Mouse (Mus musculus): ENCODE data around the gene Psap. TPM values are rescaled to one million over a fixed set of nuclear protein-coding genes. Genes with fewer than 3 reads are reported as not detected.

The Psap gene
- polyA plus RNA-seq, 1 experiment from 2014 or later, result 16,354 TPM

DNA sequence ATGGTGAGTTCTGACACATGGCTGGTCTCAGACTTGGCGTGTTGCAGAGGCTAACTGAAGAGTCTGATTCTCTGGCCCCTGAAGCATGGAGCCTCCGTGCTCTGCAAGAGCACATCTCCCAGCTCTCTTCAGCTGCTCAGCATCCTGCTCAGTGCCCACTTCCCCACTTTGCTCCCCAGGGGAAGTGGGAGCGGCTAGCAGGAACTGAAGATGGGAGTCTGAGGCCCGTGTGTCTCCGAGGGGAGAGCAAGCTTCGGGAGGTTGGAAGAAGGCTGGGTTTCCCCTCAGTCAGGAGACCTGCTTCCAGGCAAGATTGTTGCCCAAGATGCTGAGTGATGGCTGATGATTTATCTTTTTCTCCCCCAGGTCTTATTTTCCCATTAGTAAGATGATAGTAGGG, 4.0 kb upstream of the Psap start:
- H3K4me3 ChIP-seq (ENCODE audit: inconsistent target), result no peak overlapping the region; the same call in 1 of the 2 replicates
- no peaks in the 10 kb centered on the region for H3K36me3 ChIP-seq (ENCODE audit: inconsistent target)
- peaks cover 77% of the 10 kb centered on the region for H3K79me2 ChIP-seq (ENCODE audit: inconsistent target)
- 7% methylated on average over 5 of the region's 6 CpGs for WGBS (ENCODE audit: missing documents)
- peak overlapping the region; percentile 100 for H3K27ac ChIP-seq

DNA sequence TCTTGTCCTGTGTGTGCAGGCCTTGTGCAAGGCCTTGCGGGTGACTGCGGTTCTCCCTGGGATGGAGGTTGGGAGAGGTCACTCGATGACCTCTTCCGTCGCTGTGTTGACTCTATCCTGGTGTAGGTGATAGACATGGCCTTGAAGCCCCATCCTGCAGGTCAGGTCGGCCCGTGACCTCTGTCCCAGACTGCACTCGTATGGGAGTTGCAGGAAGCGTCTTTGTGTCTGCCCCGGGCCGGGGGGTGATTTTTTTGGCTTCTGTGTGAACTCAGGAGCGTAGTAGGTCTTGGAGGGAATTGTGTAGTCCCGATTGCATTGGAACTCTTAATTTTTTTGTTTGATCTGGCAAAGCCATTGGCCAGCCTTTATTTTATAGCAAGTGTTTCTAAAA, 576 bp downstream of the Psap start:
- Histone ChIP-seq H3K4me3 (ENCODE audit: inconsistent target) (peak overlapping the region; percentile 93), H3K36me3 (ENCODE audit: inconsistent target) (no peaks in the 10 kb centered on the region), H3K79me2 (ENCODE audit: inconsistent target) (peaks cover 90% of the 10 kb centered on the region), H3K27ac (peak overlapping the region; percentile 100)
- 1% methylated on average over 13 of the region's 13 CpGs for WGBS (ENCODE audit: missing documents)

DNA sequence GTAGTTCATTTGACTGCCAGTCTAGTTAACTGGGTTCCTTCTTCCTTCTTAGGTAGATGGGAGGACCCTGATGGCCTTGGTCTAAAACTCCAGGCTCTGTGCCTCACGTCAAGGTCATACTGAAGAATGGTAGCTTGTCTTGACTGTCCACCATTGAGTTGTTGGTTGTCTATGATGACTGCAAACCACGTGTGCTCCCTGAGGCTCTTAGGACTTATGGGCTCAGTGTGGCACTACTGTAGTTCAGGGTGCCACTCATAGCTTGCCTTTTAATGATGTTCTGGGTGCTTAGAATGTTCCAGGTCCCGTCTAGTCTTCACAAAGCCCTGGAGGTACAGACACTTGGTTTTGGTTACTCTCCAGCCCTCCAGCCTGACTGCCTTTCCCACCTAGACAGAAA, 1.4 kb downstream of the Psap start:
- no peaks in the 10 kb centered on the region for H3K36me3 ChIP-seq (ENCODE audit: inconsistent target)
- H3K79me2 ChIP-seq (ENCODE audit: inconsistent target), result peaks cover 96% of the 10 kb centered on the region
- peak overlapping the region; percentile 93 for H3K4me3 ChIP-seq (ENCODE audit: inconsistent target)
- H3K27ac ChIP-seq, result peak overlapping the region; percentile 100
- 55% methylated on average over 3 of the region's 3 CpGs for WGBS (ENCODE audit: missing documents)

DNA sequence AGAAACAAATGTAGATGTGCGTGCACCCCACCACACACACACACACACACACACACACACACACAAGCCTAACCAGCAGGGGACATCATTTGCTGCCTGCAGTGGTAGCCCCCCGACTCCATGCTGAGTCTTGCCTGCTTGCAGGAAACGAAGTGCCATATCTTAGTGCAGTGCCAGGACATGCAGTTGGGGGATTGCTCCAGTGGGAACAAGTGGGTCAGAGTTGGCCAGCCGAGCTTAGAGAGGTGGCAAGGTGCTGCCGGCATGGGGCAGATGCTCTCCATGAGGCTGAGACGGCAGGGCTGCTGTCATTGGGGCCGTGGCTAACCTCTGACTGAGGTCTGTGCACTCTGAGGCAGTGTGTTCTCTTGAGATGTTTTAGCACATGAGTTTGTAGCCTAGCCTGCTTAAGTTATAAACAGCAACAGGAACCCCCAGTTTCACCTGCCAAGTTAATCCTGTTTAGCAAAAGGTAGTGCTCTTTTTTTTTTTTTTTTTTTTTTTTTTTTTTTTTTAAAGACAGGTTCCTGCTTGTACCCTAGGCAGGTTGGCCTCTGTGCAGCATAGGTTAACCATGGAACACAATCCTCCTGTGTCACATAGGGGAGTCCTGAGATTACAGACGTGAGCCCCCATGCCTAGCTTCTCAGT, 2.0 kb downstream of the Psap start:
- H3K27ac ChIP-seq, result peak overlapping the region; percentile 100

DNA sequence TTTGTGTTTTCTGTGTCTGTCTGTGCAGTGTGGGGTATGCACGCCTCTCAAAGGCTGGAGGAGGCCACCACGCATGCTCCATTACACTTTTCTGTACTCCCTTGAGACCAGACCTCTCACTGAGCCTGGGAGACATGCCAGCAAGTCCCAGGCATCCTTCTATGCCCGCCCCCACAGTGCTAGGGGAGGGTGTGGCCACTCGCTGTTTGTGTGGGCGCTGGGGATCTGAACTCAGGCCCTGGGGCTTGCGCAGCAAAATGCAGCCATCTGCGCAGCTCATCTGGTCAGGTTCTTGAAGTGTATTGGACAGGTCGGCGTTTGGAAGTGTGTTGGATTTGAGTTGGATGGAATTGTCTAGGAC, 2.5 kb downstream of the Psap start:
- H3K27ac ChIP-seq, result peak overlapping the region; percentile 100
- 63% methylated on average over 9 of the region's 9 CpGs for WGBS (ENCODE audit: missing documents)
- H3K79me2 ChIP-seq (ENCODE audit: inconsistent target), result peaks cover 99% of the 10 kb centered on the region
- no peaks in the 10 kb centered on the region for H3K36me3 ChIP-seq (ENCODE audit: inconsistent target)
- H3K4me3 ChIP-seq (ENCODE audit: inconsistent target), result peak overlapping the region; percentile 93

More for the DNA sequence above, 2.0 kb downstream of the Psap start:
- 56% methylated on average over 7 of the region's 8 CpGs for WGBS (ENCODE audit: missing documents)
- peaks cover 99% of the 10 kb centered on the region for H3K79me2 ChIP-seq (ENCODE audit: inconsistent target)
- H3K4me3 ChIP-seq (ENCODE audit: inconsistent target), result peak overlapping the region; percentile 93
- no peaks in the 10 kb centered on the region for H3K36me3 ChIP-seq (ENCODE audit: inconsistent target)

DNA sequence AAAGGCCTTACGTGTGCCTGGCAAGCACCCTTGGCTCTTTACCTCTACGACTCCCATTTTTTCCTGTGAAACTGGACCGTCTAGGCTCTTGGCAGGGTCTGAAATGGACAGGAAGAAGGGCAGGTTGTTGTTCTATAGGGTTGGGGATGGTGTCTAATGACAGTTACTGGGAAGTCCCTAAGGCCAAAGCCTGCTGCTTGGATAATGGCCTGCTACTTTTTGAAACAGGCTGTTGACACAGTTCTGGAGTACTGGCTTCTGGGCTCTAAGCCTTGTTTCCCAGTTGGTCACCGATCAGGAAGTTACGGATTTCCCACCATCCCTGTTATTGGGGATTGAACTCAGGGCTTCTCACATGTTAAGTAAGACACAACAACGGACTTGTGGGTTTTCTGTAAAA, 2.9 kb downstream of the Psap start:
- H3K79me2 ChIP-seq (ENCODE audit: inconsistent target), result peaks cover 99% of the 10 kb centered on the region
- H3K36me3 ChIP-seq (ENCODE audit: inconsistent target), result no peaks in the 10 kb centered on the region
- H3K27ac ChIP-seq, result peak overlapping the region; percentile 100
- WGBS (ENCODE audit: missing documents), result 77% methylated on average over 6 of the region's 6 CpGs
- peak overlapping the region; percentile 93 for H3K4me3 ChIP-seq (ENCODE audit: inconsistent target)

DNA sequence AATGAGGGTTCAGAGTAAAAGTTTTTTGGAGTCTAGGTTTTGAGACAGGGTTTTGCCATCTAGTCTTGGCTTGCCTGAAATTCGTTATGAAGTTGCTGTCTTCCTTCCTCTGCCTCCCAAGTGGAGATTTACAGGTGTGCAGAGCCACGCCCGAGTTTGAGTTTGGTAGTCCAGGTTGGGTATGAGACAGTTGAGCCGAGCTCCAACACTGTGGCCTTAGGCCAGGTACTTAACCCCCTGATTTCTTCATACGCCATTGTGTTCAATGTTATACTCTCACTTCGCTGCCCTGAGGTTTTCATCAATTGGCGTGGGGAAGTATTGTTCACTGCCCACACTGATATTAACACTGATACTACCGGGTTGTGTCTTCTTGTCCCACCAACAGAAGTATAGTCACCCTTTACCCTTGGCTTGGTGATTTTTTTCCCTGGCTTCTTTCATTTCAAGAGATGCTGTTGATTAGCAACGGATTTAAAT, 4.2 kb downstream of the Psap start:
- 66% methylated on average over 9 of the region's 9 CpGs for WGBS (ENCODE audit: missing documents)
- Histone ChIP-seq H3K36me3 (ENCODE audit: inconsistent target) (peaks cover 4% of the 10 kb centered on the region; the same call in 1 of the 2 replicates), H3K27ac (peak overlapping the region; percentile 100), H3K79me2 (ENCODE audit: inconsistent target) (peaks cover 99% of the 10 kb centered on the region), H3K4me3 (ENCODE audit: inconsistent target) (peak overlapping the region; percentile 93)

DNA sequence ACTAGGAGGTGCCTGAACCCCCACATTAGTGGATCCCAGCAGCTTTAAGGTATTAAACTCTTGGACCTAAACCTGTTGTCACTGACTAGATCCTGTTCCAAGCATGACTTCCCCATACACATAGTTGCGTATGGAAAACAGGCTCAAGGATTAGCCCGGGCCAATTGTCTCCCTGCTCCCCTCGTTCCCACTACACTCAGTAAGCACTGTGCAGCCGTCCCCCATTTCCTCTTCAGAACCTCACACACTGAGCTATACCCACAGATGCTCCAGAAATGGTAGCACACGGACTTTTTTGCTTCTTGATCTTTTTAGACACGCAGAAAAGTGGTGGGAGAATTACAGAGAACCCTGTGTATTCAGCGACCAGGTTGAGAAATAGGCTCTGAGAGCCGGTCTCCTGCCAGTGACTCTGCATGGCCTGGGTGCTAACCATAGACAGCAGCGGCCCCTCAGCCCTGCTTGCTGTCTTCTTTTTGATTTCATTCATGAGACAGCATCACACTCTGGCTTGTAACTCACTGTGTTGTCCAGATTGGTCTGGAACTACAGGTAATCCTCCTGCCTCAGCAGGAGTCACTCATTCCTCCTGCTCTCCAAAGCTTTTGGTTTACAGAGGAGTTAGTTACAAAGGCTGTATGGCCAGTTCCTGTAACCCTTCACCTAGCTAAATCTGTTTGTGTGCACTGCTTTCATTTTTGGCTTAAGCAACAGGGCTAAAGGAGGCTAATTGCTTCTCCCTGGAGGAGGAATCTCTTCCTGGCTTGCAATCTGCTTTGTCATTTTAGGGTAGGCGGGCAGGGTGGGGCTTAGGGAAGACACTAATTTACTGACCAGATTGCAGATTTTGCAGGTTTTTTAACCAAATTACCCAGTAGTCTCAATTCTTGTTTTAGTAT, 4.9 kb downstream of the Psap start:
- peak overlapping the region; percentile 100 for H3K27ac ChIP-seq
- H3K36me3 ChIP-seq (ENCODE audit: inconsistent target), result peaks cover 9% of the 10 kb centered on the region; the same call in 1 of the 2 replicates
- peak overlapping the region; percentile 93 for H3K4me3 ChIP-seq (ENCODE audit: inconsistent target)

DNA sequence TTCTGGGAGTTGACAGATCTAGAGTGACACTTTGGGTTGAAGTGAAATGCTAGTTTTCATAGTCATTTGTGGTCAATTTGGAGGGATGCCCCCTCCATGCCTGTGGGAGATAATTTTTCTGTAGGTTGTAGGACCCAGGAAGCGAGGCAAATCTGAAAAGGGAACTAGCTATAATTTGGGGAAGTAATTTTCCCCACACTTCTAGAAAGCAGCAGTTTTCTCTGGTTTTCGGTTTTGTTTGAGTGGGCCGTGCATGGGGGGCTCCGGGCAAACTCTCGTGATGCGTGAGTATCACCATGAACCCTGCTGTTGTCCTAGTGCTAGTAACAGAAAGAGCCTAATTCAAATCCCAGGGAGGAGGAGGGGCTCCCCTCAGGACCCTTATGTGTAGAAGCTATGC, 6.8 kb downstream of the Psap start:
- 0% methylated on average over 6 of the region's 6 CpGs for WGBS (ENCODE audit: missing documents)
- Histone ChIP-seq H3K79me2 (ENCODE audit: inconsistent target) (peaks cover 100% of the 10 kb centered on the region), H3K4me3 (ENCODE audit: inconsistent target) (peak overlapping the region; percentile 93), H3K36me3 (ENCODE audit: inconsistent target) (peaks cover 20% of the 10 kb centered on the region; the same call in 1 of the 2 replicates), H3K27ac (peak overlapping the region; percentile 100)

More for the DNA sequence above, 4.9 kb downstream of the Psap start:
- 7% methylated on average over 10 of the region's 10 CpGs for WGBS (ENCODE audit: missing documents)
- H3K79me2 ChIP-seq (ENCODE audit: inconsistent target), result peaks cover 99% of the 10 kb centered on the region

DNA sequence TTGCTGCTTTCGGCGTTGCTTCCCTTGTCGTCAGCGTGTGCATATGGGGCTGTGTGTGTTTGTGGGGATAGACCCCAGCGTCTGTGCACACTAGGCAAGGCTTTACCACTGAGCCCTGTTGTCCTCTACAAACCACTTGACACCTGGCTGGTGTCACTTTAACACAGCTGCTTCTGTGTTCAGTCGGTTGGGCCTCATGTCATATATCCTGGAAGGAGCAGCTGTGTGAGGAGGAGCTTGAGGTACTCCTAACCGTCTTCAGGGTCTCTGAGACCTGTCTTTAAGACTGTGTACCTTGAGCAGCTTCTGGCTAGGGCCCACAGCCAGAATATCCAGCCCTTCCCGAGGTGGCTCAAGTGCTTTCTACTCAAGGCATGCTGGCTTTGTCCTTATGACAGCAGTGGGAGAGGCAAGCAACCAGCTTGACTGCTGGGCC, 7.3 kb downstream of the Psap start:
- H3K4me3 ChIP-seq (ENCODE audit: inconsistent target), result peak overlapping the region; percentile 93
- peaks cover 21% of the 10 kb centered on the region; the same call in 1 of the 2 replicates for H3K36me3 ChIP-seq (ENCODE audit: inconsistent target)
- peaks cover 100% of the 10 kb centered on the region for H3K79me2 ChIP-seq (ENCODE audit: inconsistent target)
- H3K27ac ChIP-seq, result peak overlapping the region; percentile 100
- 2% methylated on average over 8 of the region's 8 CpGs for WGBS (ENCODE audit: missing documents)

DNA sequence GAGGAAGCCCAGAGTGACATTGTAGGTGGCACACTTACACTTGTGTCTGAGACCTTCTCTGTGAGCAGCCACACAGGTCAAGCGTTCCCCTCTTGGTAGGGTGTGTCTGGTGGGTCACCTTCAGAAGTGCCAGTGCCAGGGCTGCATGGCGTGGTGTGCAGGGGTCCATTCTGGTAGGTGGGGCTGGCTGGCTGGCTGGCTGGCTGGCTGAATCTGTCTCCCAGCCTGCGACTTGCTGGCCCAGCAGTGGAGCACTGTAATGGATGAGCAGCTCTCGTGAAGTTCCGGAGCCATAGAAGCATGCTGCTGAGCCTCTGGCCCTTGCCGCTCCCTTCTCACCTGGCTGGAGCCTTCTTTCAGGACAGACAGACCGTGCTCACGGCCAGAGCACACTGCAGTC, 7.8 kb downstream of the Psap start:
- peaks cover 26% of the 10 kb centered on the region; the same call in 1 of the 2 replicates for H3K36me3 ChIP-seq (ENCODE audit: inconsistent target)
- H3K79me2 ChIP-seq (ENCODE audit: inconsistent target), result peaks cover 100% of the 10 kb centered on the region
- 75% methylated on average over 8 of the region's 8 CpGs for WGBS (ENCODE audit: missing documents)
- H3K4me3 ChIP-seq (ENCODE audit: inconsistent target), result peak overlapping the region; percentile 93
- peak overlapping the region; percentile 100 for H3K27ac ChIP-seq

DNA sequence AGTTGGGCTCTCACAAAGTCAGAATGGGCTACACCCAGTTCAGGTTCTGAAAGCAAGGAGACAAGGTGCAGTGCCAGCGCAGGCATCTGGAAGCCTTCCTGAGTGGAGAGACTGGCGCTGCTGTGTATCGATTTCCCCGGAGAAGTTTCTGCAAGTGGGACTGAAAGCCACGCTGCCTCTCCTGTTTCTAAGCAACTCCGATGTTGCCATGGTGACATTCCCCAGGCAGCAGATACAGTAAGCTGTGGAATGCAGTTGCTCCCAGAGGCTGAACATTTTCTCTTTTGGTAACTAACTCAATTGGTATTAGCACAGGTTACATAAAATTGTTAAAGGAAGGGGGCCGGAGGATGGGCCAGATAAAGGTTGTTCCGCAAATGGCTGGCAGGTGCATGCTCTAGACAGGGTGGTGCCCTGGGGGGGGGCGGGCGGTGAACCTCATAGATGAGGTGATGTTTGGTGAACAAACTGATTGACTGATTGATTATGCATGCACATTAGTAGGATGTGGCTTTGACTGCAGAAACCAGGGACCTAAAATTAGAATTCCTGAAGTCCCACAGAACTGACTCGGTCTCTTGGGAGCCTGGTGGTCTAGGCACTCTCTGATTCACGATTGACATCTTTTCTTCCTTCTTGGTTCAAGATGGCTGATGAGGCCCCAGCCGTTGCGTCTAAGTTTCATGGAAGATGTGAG, 8.4 kb downstream of the Psap start:
- Histone ChIP-seq H3K4me3 (ENCODE audit: inconsistent target) (peak overlapping the region; percentile 93), H3K36me3 (ENCODE audit: inconsistent target) (peaks cover 30% of the 10 kb centered on the region; the same call in 1 of the 2 replicates), H3K27ac (peak overlapping the region; percentile 100), H3K79me2 (ENCODE audit: inconsistent target) (peaks cover 100% of the 10 kb centered on the region)
- WGBS (ENCODE audit: missing documents), result 73% methylated on average over 10 of the region's 14 CpGs

DNA sequence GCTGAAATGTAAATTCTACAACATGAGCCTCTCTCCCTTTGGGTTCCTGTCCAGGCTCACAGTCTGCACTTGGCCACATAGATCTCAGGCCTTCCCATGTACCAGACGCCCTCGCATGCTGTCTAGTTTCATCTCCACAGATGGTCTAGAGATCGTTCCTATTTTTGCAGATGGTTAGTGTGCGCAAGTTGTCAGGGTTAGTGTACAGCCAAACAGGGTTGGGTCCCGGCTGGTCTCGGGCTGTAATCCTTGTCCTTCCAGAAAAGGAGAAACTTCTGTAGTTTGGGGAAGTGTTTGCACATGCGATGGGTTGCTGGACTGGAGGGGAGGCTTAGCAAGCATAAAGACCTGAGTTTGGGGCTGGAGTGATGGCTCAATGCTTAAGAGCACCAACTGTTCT, 9.1 kb downstream of the Psap start:
- Histone ChIP-seq H3K27ac (peak overlapping the region; percentile 100), H3K4me3 (ENCODE audit: inconsistent target) (peak overlapping the region; percentile 93), H3K36me3 (ENCODE audit: inconsistent target) (peaks cover 37% of the 10 kb centered on the region), H3K79me2 (ENCODE audit: inconsistent target) (peaks cover 100% of the 10 kb centered on the region)
- WGBS (ENCODE audit: missing documents), result 7% methylated on average over 7 of the region's 7 CpGs

DNA sequence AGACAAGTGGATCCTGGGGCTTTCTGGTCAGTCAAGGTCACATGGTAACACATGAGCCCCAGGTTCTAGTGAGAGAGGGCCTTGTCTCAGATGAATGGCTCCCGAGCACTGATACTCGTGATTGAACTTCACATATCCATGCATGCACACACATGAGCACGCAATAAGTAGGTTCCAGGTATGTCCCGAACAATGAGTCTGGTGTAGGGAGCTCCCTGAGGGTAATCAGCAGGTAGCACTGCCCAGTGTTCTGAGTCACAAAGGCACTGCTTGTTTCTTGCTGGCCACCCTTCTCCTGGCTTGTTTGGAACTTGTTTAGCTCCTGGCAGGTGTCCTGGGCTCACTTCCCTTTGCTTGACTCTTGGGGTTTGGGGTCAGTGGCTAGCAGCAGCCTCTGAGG, 9.7 kb downstream of the Psap start:
- H3K4me3 ChIP-seq (ENCODE audit: inconsistent target), result peak overlapping the region; percentile 93; the same call in 1 of the 2 replicates
- WGBS (ENCODE audit: missing documents), result 84% methylated on average over 4 of the region's 4 CpGs
- peak overlapping the region; percentile 100 for H3K27ac ChIP-seq
- H3K79me2 ChIP-seq (ENCODE audit: inconsistent target), result peaks cover 100% of the 10 kb centered on the region
- H3K36me3 ChIP-seq (ENCODE audit: inconsistent target), result peaks cover 43% of the 10 kb centered on the region

Measured in macrophage (primary cell).